Mouse (Mus musculus) lung, postnatal 0 days (tissue): ENCODE results near the gene Th.

Experiments used
- CTCF ChIP-seq: IDR thresholded peaks from 2 replicates; pipeline ENCODE4 v1.5.1; 2016; ENCODE audit warnings: antibody characterized with exemption, mild to moderate bottlenecking
- EP300 ChIP-seq: IDR thresholded peaks from 2 replicates; pipeline ENCODE4 v1.6.1; 2016; ENCODE audit warnings: antibody characterized with exemption, mild to moderate bottlenecking, control low read depth

DNA sequence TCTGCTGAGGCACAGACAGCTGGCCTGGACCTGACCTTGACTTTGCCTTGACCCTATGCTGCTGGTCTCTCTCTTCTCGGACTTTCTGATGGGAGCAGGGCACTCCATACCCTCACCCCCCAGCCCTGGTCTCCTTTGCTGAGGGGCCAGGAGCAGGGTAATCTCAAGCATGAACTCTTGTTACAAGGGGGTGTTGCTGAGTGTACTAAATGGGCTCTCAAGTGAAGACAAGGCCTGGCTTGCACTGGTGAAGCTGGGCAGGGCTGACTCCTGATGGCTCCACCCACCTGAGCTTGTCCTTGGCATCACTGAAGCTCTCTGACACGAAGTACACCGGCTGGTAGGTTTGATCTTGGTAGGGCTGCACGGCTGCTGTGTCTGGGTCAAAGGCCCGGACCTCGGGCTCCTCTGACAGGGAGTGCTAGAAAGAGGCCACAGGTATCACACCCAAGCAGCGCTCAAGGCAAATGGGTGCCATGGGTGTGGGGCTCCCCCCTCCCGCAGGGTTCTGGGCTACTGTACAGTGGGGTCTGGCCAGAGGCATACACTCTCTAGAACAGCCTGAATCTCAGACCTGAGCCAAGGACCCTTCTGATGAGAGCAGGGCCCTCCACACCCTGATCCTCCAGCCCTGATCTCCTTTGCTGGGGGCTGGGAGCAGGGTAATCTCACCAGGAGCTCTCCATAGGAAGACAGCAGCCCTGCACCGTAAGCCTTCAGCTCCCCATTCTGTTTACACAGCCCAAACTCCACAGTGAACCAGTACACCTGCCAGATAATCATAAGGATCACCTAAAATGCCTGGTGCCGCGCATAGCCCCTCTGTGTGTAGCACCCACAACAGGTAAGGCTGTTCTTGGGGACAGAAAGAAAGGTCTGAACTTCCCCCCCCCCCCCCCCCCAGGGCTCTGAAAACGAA lies 36.9 kb downstream of the Th start:
- no peak for TF ChIP-seq CTCF
- no peak for TF ChIP-seq EP300
